Mouse (Mus musculus) embryonic facial prominence, embryonic 14.5 days (tissue): ENCODE measurements at regions not wholly inside any gene's neighbourhood (a gene's known extent, or its start where the extent isn't known, plus 50 kb on each side); places are given as distances from the start of the nearest gene placed in this dataset.

Experiments used
- ATAC-seq: fragments of 200-750 bp; cut with Nextera tagmentation; 2 replicates; pipeline ENCODE4 v1.8.0; 2017; ENCODE audit warnings: low read depth, moderate number of reproducible peaks, moderate TSS enrichment
- DNase-seq: peaks from one replicate; pipeline ENCODE4 v3.0.0-alpha.2; 2015; ENCODE audit warnings: low spot score
- H3K27ac ChIP-seq: fragments of 300-500 bp; sonication (generic); replicated peaks from 2 replicates; pipeline ENCODE4 v1.5.1; 2014; ENCODE audit warnings: low read depth, mild to moderate bottlenecking, low read length, moderate library complexity
- H3K27me3 ChIP-seq: fragments of 300-500 bp; sonication (generic); replicated peaks from 2 replicates; pipeline ENCODE4 v1.6.1; 2014; ENCODE audit warnings: low read length; ENCODE audit not compliant: control insufficient read depth, insufficient read depth
- H3K36me3 ChIP-seq: fragments of 300-500 bp; sonication (generic); 2 replicates; pipeline ENCODE4 v1.6.1; 2014; ENCODE audit warnings: low read length, mixed read lengths; ENCODE audit not compliant: control insufficient read depth, insufficient read depth
- H3K4me1 ChIP-seq: fragments of 300-500 bp; sonication (generic); 2 replicates; pipeline ENCODE4 v1.6.1; 2014; ENCODE audit warnings: antibody characterized with exemption, low read length; ENCODE audit not compliant: control insufficient read depth, insufficient read depth
- H3K4me2 ChIP-seq: fragments of 300-500 bp; sonication (generic); 2 replicates; pipeline ENCODE4 v1.6.1; 2014; ENCODE audit warnings: low read depth, mild to moderate bottlenecking, low read length, moderate library complexity, mixed read lengths
- H3K4me3 ChIP-seq: fragments of 300-500 bp; sonication (generic); 2 replicates; pipeline ENCODE4 v1.5.1; 2014; ENCODE audit warnings: low read depth, mild to moderate bottlenecking, low read length
- H3K9ac ChIP-seq: fragments of 300-500 bp; sonication (generic); 2 replicates; pipeline ENCODE4 v1.6.1; 2014; ENCODE audit warnings: low read depth, mild to moderate bottlenecking, low read length, moderate library complexity, mixed read lengths
- H3K9me3 ChIP-seq: fragments of 300-500 bp; sonication (generic); 2 replicates; pipeline ENCODE4 v1.6.1; 2016; ENCODE audit warnings: low read length; ENCODE audit not compliant: control insufficient read depth
- WGBS: fragments of 180-500 bp; shearing (Covaris S2); extraction: QIAGEN DNeasy Blood & Tissue Kit; methylation state at CpG from one replicate; pipeline ENCODE4 v1.1.7; 2014; 5-methylcytosine and 5-hydroxymethylcytosine counted together

DNA sequence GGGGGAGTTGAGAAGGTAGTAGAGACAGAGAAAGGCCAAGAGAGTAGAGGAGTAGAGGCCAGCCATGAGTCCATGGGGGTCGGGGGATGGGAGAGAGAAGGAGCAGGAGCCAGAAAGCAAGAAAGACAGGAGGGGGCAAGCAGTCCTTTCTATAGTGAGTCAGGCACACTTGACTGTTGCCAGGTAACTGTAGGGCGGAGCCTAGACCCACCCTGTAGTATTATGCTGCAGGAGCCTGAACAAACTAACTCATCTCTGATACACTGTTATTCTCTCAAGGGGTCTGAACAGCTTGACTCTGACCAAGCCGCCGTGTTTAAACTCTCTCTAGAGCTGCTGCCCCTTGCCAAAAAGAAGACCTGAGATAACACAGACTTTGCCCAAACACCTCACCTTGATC lies 130.6 kb downstream of the Cand1 start:
- ATAC-seq (no peak), DNase-seq (no peak)
- H3K36me3 ChIP-seq: no peaks in the 10 kb centered on the region
- no peak overlapping the region for H3K27ac ChIP-seq
- 74% methylated on average over 4 of the region's 4 CpGs for WGBS
- no peak overlapping the region for H3K9ac ChIP-seq
- H3K4me1 ChIP-seq: no peaks in the 10 kb centered on the region
- 0 out of 2 replicates have a peak, but pooled peaks cover 5% of the 10 kb centered on the region for H3K9me3 ChIP-seq
- H3K27me3 ChIP-seq: no peaks in the 10 kb centered on the region
- no peak overlapping the region for H3K4me3 ChIP-seq
- H3K4me2 ChIP-seq: no peak overlapping the region

DNA sequence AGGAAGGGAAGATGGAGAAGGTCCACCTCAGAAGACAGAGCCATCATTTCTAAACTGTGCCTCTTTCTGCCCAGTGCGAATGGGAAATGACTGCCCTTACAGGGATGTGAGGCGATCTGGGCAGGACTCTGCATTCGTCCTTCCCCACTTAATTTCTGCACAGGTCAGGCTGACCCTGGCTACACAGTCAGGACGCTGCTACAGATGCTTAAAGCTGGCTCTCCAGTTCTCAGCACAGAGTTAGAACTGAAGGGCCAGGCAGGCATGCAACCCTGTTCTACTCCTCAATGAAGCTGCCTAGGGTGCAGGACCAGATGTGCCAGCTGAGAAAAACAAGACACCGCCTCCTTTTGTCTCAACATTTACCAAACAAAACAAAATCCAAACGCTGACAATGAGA lies 132.1 kb downstream of the Cand1 start:
- no peaks in the 10 kb centered on the region for H3K4me1 ChIP-seq
- ATAC-seq: no peak

DNA sequence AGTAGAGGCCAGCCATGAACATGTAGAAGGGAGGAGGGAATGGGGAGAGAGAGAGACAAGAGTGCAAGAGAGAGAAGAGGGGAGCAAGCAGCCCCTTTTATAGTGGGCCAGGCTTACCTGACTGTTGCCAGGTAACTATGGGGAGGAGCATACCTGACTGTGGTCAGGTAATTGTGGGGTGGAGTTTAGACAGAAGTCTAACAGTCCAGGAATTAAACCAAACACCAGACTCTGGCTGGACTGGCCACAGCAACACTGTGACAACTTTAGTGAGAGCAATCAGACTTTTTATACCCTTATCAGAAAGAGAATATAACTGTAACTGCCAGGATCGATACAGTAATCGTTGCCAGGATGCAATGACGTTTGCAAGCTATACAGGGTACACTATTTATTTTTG lies 133.8 kb downstream of the Cand1 start:
- Histone ChIP-seq H3K4me1 (no peaks in the 10 kb centered on the region), H3K4me2 (no peak overlapping the region), H3K27ac (no peak overlapping the region), H3K27me3 (no peaks in the 10 kb centered on the region), H3K36me3 (no peaks in the 10 kb centered on the region), H3K9me3 (peaks cover 5% of the 10 kb centered on the region; the same call in 1 of the 2 replicates), H3K4me3 (no peak overlapping the region), H3K9ac (no peak overlapping the region)
- 83% methylated on average over 3 of the region's 3 CpGs for WGBS
- ATAC-seq: no peak; the same call in 1 of the 2 replicates
- no peak for DNase-seq

More for the DNA sequence above, 132.1 kb downstream of the Cand1 start:
- DNase-seq: no peak
- Histone ChIP-seq H3K4me3 (no peak overlapping the region), H3K9me3 (0 out of 2 replicates have a peak, but pooled peaks cover 5% of the 10 kb centered on the region), H3K27ac (no peak overlapping the region), H3K27me3 (no peaks in the 10 kb centered on the region), H3K4me2 (no peak overlapping the region), H3K9ac (no peak overlapping the region), H3K36me3 (no peaks in the 10 kb centered on the region)
- whole genome bisulfite sequencing: 56% methylated on average over 6 of the region's 6 CpGs

- ATAC-seq: no peak
- no peak overlapping the region for H3K4me3 ChIP-seq
Measured at GRCm38 (mm10) chr10:119105279-119105881, 134.5 kb downstream of the Cand1 start.

DNA sequence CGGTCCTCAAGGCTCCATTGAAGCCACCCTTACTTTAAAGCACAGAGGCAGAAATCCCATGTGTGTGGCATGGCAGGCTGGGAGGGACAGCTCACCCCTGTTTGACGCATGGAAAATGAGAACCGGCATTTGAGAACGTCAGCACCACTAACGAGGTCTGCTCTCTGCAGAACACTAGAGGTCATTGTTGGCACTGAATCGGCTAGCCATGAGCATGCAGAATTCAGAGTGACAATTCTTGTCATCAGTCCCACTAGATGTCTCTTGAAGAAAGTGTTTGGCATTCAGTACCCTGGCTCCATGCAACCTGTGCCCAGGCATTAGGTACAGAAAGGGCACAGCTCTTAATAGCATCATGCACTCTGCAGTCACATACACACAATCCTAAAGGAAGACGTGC lies 139.3 kb downstream of the Cand1 start:
- Histone ChIP-seq H3K4me1 (peaks cover 4% of the 10 kb centered on the region), H3K27ac (no peak overlapping the region), H3K27me3 (no peaks in the 10 kb centered on the region), H3K4me3 (no peak overlapping the region), H3K9me3 (peaks cover 5% of the 10 kb centered on the region; the same call in 1 of the 2 replicates), H3K36me3 (no peaks in the 10 kb centered on the region), H3K9ac (no peak overlapping the region), H3K4me2 (no peak overlapping the region)
- WGBS: 20% methylated on average over 7 of the region's 7 CpGs
- DNase-seq: peak; percentile 69
- no peak for ATAC-seq

More at GRCm38 (mm10) chr10:119105279-119105881, 134.5 kb downstream of the Cand1 start:
- DNase-seq: no peak
- H3K36me3 ChIP-seq: no peaks in the 10 kb centered on the region
- no peaks in the 10 kb centered on the region for H3K27me3 ChIP-seq
- H3K9me3 ChIP-seq: peaks cover 5% of the 10 kb centered on the region; the same call in 1 of the 2 replicates
- no peak overlapping the region for H3K4me2 ChIP-seq
- H3K4me1 ChIP-seq: no peaks in the 10 kb centered on the region
- no peak overlapping the region for H3K27ac ChIP-seq
- H3K9ac ChIP-seq: no peak overlapping the region
- 70% methylated on average over 7 of the region's 7 CpGs for WGBS

GRCm38 (mm10) chr10:119099092-119099792 lies 140.6 kb downstream of the Cand1 start:
- H3K4me1 ChIP-seq: peaks cover 4% of the 10 kb centered on the region
- 33% methylated on average over 10 of the region's 10 CpGs for WGBS
- no peak overlapping the region for H3K9ac ChIP-seq
- H3K27me3 ChIP-seq: no peaks in the 10 kb centered on the region
- no peak overlapping the region for H3K27ac ChIP-seq
- no peak overlapping the region for H3K4me3 ChIP-seq
- ATAC-seq (peak; percentile 82), DNase-seq (peak; percentile 75)
- no peaks in the 10 kb centered on the region for H3K36me3 ChIP-seq
- no peak overlapping the region for H3K4me2 ChIP-seq
- no peaks in the 10 kb centered on the region; the same call in 1 of the 2 replicates for H3K9me3 ChIP-seq

GRCm38 (mm10) chr10:119094166-119094565 lies 145.7 kb downstream of the Cand1 start:
- H3K9me3 ChIP-seq: no peaks in the 10 kb centered on the region
- H3K27ac ChIP-seq: no peak overlapping the region
- no peaks in the 10 kb centered on the region for H3K27me3 ChIP-seq
- no peak overlapping the region for H3K4me2 ChIP-seq
- no peak for DNase-seq
- peaks cover 4% of the 10 kb centered on the region for H3K4me1 ChIP-seq
- ATAC-seq: no peak
- H3K36me3 ChIP-seq: no peaks in the 10 kb centered on the region
- H3K4me3 ChIP-seq: no peak overlapping the region
- 84% methylated on average over 11 of the region's 11 CpGs for WGBS
- no peak overlapping the region for H3K9ac ChIP-seq

GRCm38 (mm10) chr10:119087886-119088285 lies 152.0 kb downstream of the Cand1 start:
- ATAC-seq: no peak
- DNase-seq: no peak
- Histone ChIP-seq H3K4me3 (no peak overlapping the region), H3K9me3 (no peaks in the 10 kb centered on the region), H3K4me2 (no peak overlapping the region), H3K36me3 (no peaks in the 10 kb centered on the region), H3K4me1 (no peaks in the 10 kb centered on the region), H3K9ac (no peak overlapping the region), H3K27ac (no peak overlapping the region), H3K27me3 (no peaks in the 10 kb centered on the region)
- 92% methylated on average over 4 of the region's 4 CpGs for WGBS
